Mouse (Mus musculus) ES-Bruce4 (cell line): ENCODE measurements around the gene Adamtsl1.

ENCODE experiments used
- CTCF ChIP-seq: IDR thresholded peaks from one replicate; pipeline ENCODE4 v1.8.1; 2011; ENCODE audit warnings: low read depth, low read length
- EP300 ChIP-seq: IDR thresholded peaks from 2 replicates; pipeline ENCODE4 v1.6.1; 2011; ENCODE audit warnings: low read depth, low read length; ENCODE audit not compliant: insufficient read depth
- POLR2A ChIP-seq: IDR thresholded peaks from one replicate; pipeline ENCODE4 v1.8.1; 2011; ENCODE audit warnings: low read length; ENCODE audit not compliant: insufficient read depth

- no peak for TF ChIP-seq CTCF
- TF ChIP-seq POLR2A, result no peak
- TF ChIP-seq EP300, result peak; percentile 41; the same call in 1 of the 2 replicates
These were observed 402.1 kb downstream of the Adamtsl1 start for GRCm38 (mm10) chr4:85916034-85916433.
